Mouse (Mus musculus) colon, adult 2 months (tissue): ENCODE measurements around the gene Sgk1. TPM values are rescaled to one million over a fixed set of nuclear protein-coding genes. Genes with fewer than 3 reads are reported as not detected.

Source experiments
- polyA plus RNA-seq: library from polyadenylated mRNA; depleted of rRNA; stranded (reverse); fragments of >200 nt; gene quantifications from 2 replicates; pipeline ENCODE4 v1.2.3, GENCODE M21; 2012; rRNA removed

Gene Sgk1
- polyA plus RNA-seq, result 68.8 and 90.7 TPM in 2 replicates

DNA sequence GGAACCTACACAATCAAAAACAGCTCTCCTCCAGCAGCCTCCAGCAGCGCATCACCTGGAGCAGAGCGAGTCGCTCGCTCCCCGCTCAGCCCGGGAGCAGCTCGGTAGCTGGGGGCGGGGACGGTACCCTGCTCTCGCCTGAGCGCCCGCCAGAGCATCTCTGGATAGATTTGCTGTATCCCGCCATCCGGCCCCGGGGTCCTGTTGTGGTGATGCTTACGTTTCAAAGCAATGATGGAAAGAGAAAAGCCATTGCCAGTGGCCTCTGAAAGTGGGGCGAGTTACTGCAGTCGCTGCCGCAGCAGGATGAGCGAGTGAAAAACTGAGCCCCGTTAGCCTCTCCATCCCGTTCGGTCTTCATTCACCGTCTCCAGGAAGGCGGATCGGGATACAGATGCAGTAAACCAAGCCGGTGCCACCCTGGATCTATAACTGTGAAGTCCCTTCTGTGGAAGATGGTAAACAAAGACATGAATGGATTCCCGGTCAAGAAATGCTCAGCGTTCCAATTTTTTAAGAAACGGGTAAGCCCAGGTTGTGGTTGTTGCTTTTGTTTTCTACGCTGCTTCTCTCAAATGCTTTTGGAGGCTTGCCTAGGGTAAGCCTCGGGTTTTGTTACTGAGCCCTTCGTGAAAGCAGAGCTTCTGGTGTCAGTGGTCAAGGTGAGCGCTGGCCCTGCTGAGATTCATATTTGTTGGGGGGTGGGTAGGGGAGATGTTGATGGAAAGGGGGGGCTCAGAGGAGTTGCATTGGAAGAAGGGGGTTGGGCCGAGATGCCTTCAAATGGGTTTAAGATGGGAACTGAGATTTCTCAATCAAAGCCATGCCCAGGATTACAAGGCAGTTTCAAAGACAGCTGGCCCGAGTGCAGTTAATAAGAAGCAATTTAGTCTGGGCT, at the start of gene Sgk1:
TSS of gene Sgk1 (plus strand) at position 1 of the 898 bp plus-strand sequence.

Other genes with a start within 250 kb of the Sgk1 start
- not detected in 2 replicates for gene 4930444G20Rik, start 185.9 kb downstream of the Sgk1 start, polyA plus RNA-seq